Mouse (Mus musculus) megakaryocyte, embryonic 14.5 days (primary cell): ENCODE data around the gene Klhl23.

Experiments used
- FLI1 ChIP-seq: IDR thresholded peaks from 2 replicates; pipeline ENCODE4 v1.6.1; 2012; ENCODE audit warnings: low read length, inconsistent platforms, mixed read lengths
- GATA1 ChIP-seq: IDR thresholded peaks from 3 replicates; pipeline ENCODE4 v1.6.1; 2012; ENCODE audit warnings: mixed read lengths, low read length, inconsistent platforms, borderline replicate concordance

GRCm38 (mm10) chr2:69788974-69789373 lies 32.8 kb upstream of the Klhl23 start:
- TF ChIP-seq FLI1: no peak
- no peak for TF ChIP-seq GATA1
